Mouse (Mus musculus) embryonic fibroblast, embryonic 13.5 days (primary cell): ENCODE results near the gene RPS10-NUDT3. TPM values are rescaled to one million over a fixed set of nuclear protein-coding genes. Genes with fewer than 3 reads are reported as not detected.

ENCODE experiments used
- H3K27ac ChIP-seq: 2 replicates; pipeline ENCODE4 v1.5.1; 2012; ENCODE audit warnings: low read length, control low read depth, inconsistent platforms; ENCODE audit not compliant: insufficient read depth
- H3K4me1 ChIP-seq: 2 replicates; pipeline ENCODE4 v1.6.1; 2011; ENCODE audit warnings: low read length; ENCODE audit not compliant: control insufficient read depth, insufficient read depth
- H3K4me3 ChIP-seq: 2 replicates; pipeline ENCODE4 v1.5.1; 2011; ENCODE audit warnings: mild to moderate bottlenecking, control low read depth, low read length; ENCODE audit not compliant: insufficient read depth
- CTCF ChIP-seq: IDR thresholded peaks from 2 replicates; pipeline ENCODE4 v1.5.1; 2011; ENCODE audit warnings: mild to moderate bottlenecking, control low read depth, low read length, moderate library complexity, borderline replicate concordance; ENCODE audit not compliant: insufficient read depth
- POLR2A ChIP-seq: IDR thresholded peaks from 2 replicates; pipeline ENCODE4 v1.6.1; 2011; ENCODE audit warnings: low read depth, mild to moderate bottlenecking, control low read depth, low read length, moderate library complexity
- polyA plus RNA-seq: library from polyadenylated mRNA; stranded (reverse); fragments of >200 nt; gene quantifications from 2 replicates; pipeline ENCODE4 v1.2.4, GENCODE M21; 2011; ENCODE audit warnings: low read depth; ENCODE audit not compliant: missing spikeins, insufficient read length

The RPS10-NUDT3 gene
- polyA plus RNA-seq, 1 experiment: not detected

DNA sequence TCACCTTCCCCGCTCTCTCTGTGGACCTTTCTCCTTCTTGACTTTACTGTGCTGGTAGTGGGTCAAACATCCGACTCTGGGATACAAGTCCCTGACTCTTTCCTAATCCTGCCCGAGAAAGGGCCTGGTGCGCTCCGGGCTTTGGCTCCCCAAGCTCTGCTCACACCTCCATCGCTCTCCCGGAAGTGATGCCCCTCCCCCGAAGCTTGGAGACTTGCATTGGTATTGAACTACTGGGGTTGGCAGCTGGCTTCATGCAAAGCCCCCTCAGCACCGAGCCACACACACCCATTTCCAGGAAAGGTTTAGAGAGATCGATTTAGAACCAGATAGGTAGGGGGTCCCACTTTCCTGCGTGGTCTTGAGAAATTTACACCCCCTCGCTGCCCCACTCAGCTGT, 89.0 kb downstream of the RPS10-NUDT3 start:
- H3K4me1 ChIP-seq: peaks cover 15% of the 10 kb centered on the region; the same call in 1 of the 2 replicates
- no peak overlapping the region for H3K27ac ChIP-seq
- H3K4me3 ChIP-seq: no peak overlapping the region
- TF ChIP-seq CTCF (no peak), POLR2A (no peak)

DNA sequence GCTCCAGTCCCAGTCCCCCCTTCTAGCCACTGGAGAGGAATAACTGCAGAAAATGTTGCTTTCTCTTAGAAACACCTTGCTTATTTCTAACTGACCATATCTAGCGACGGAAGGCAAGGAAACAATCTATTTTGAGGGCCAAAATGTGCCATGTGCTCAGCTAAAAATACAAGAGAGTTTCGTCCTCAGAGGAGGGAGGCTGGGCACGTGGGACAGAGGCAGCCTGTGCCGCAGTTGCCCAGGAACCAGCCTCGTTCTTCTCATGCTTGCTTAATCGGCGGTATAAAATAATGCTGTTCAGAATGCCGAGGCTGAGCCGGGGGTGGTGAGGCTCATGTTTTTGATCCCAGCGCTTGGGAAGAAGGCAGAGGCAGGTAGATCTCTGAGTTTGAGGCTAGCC, 90.5 kb downstream of the RPS10-NUDT3 start:
- no peak overlapping the region for H3K27ac ChIP-seq
- TF ChIP-seq POLR2A (no peak), CTCF (no peak)
- H3K4me3 ChIP-seq: no peak overlapping the region
- peaks cover 15% of the 10 kb centered on the region; the same call in 1 of the 2 replicates for H3K4me1 ChIP-seq

DNA sequence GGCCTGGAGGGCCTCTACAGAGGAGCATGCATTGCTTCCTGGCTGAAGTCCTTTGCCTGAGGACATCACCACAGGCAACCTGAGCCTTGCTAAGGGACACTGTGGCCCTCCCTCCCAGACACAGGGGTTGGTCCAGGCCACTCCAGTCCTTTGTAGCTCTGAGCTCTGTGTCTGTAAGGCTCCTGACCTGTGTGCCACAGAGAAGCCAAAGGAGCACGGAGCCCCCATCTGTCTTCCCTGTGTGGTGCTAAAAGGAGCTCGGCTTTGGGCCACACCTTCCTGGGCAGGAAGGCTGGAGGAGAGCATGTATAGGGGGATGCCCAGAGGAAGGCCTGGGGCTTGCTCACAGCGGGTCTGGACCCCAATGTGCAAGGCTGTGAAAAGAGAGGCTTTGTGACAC, 93.0 kb downstream of the RPS10-NUDT3 start:
- Histone ChIP-seq H3K27ac (no peak overlapping the region), H3K4me1 (peaks cover 8% of the 10 kb centered on the region; the same call in 1 of the 2 replicates), H3K4me3 (no peak overlapping the region)
- TF ChIP-seq POLR2A (no peak), CTCF (no peak)

DNA sequence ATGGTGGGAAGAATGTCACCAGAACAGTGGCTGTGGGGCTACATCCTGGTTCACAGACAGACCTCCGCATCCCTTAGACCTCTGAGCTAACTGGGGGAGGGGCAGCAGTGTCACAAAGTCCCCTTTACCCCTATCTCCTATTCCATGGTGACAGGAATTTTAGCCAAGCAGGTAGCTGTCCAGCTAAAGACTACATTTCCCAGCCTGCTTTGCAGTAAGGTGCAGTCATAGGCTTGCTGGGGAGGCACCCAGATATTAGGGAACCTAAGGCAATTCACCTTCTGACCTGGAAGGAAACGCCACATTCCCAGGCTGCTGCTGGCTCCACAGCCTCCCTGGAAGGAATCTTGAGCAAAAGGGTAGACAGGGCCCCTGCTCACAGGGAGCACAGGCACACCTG, 93.8 kb downstream of the RPS10-NUDT3 start:
- Histone ChIP-seq H3K4me3 (no peak overlapping the region), H3K4me1 (0 out of 2 replicates have a peak, but pooled peaks cover 1% of the 10 kb centered on the region), H3K27ac (no peak overlapping the region)
- TF ChIP-seq CTCF (no peak), POLR2A (no peak)

DNA sequence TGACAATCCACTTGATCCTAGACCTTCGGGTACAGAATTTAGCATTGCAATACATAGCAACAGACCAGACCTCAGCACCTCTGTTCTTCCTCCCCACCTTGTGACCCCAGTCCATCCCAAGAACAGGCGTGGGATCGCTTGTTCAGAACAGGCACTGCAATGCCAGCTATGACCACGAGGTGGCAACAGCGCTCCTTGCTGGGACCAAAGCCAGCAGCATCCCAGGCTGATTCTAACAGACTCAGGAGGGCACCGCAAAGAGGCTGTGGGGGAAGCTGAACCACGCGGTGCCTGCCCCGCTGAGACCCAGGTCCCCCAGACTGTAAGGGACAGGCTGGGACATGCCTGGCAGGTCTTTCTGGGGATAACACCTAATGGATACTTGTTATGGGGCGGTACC, 100.3 kb downstream of the RPS10-NUDT3 start:
- TF ChIP-seq CTCF: peak; percentile 100
- no peak for TF ChIP-seq POLR2A
- no peaks in the 10 kb centered on the region for H3K4me1 ChIP-seq
- H3K4me3 ChIP-seq: no peak overlapping the region
- no peak overlapping the region for H3K27ac ChIP-seq

DNA sequence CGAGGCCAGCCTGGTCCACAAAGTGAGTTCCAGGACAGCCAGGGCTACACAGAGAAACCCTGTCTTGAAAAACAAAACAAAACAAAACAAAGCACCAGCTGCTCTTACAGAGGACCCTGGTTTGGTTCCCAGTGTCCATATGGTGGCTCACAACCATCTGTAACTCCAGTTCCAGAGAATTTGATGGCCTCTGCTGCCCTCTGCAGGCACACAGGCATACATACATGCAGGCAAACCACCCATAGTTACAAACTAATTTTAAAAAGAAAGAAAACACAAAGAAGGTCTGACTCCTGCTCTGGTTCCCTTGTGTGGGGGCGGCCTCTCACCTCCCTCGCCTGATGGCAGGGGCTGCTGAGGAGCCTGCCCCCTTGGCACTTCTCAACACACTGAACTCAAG, 101.7 kb downstream of the RPS10-NUDT3 start:
- Histone ChIP-seq H3K4me1 (no peaks in the 10 kb centered on the region), H3K27ac (no peak overlapping the region)
- TF ChIP-seq CTCF: no peak
- TF ChIP-seq POLR2A: no peak

DNA sequence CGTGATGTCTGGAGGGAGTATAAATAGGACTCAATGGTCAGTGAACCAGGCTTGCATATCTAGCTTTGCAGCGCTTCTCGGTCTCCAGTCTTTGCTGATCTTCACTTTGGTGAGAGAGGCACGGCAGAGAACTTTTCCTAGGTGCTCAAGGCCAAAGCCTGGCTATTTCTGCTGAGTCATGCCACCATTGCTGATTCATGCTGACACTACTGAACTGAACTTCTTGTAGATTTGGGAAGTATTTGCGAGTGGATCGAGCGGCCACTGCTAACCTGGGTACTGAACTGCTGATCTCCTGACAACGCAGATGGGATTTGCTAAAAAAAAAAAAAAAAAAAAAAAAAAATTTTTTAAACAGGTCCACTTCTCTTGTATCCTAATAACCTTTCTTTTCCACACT, 102.9 kb downstream of the RPS10-NUDT3 start:
- Histone ChIP-seq H3K27ac (no peak overlapping the region), H3K4me3 (no peak overlapping the region), H3K4me1 (no peaks in the 10 kb centered on the region)
- TF ChIP-seq POLR2A (no peak), CTCF (no peak)

More for the DNA sequence above, 101.7 kb downstream of the RPS10-NUDT3 start:
- H3K4me3 ChIP-seq: no peak overlapping the region

Other genes starting within 250 kb of the RPS10-NUDT3 start
- not detected in 2 replicates for gene Grm4, start 113.8 kb downstream of the RPS10-NUDT3 start, polyA plus RNA-seq
- gene Hmga1, start 78.7 kb downstream of the RPS10-NUDT3 start, polyA plus RNA-seq: 207 and 393 TPM in 2 replicates
- 15.6 and 30.9 TPM in 2 replicates for gene AI413582, start 69.5 kb downstream of the RPS10-NUDT3 start, polyA plus RNA-seq
- gene Nudt3, start 11.7 kb downstream of the RPS10-NUDT3 start, polyA plus RNA-seq: 117 and 131 TPM in 2 replicates
- gene Rps10, start 1.4 kb upstream of the RPS10-NUDT3 start, polyA plus RNA-seq: 1,827 and 1,973 TPM in 2 replicates
- not detected in 2 replicates for gene Pacsin1, start 20.3 kb upstream of the RPS10-NUDT3 start, polyA plus RNA-seq
- not detected in 2 replicates for gene Spdef, start 93.7 kb upstream of the RPS10-NUDT3 start, polyA plus RNA-seq
- 63.7 and 68.6 TPM in 2 replicates for gene D17Wsu92e, start 185.4 kb upstream of the RPS10-NUDT3 start, polyA plus RNA-seq
- gene Snrpc, start 202.9 kb upstream of the RPS10-NUDT3 start, polyA plus RNA-seq: 101 and 121 TPM in 2 replicates
- gene Uhrf1bp1, start 221.2 kb upstream of the RPS10-NUDT3 start, polyA plus RNA-seq: 16.0 and 20.6 TPM in 2 replicates